Mouse (Mus musculus): ENCODE measurements at regions not wholly inside any gene's neighbourhood (a gene's known extent, or its start where the extent isn't known, plus 50 kb on each side); places are given as distances from the start of the nearest gene placed in this dataset.

DNA sequence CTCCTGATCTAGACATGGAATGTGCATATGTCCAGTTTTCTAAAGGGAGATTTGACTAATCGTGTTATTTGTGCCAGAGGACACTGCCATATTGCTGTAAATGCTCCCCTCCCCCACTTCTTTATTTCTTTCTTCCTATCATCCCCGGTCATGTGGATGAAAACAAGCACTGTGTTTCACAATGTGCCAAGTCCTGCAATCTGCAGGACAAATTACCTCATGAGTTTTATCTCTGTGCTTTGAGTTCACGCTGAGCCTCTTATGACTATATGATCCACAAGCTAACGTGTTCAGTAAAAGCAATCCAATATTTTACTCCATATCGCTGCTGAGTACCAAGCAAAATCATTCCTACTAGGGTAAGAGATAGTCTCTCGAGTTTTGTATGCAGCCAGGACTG is 232.2 kb upstream of the Dab2 start:
- TF ChIP-seq POLR2A (IDR thresholded peaks at IDR 0.05; ENCODE audit: insufficient read depth, low read length) (no peak), CTCF (IDR thresholded peaks at IDR 0.05; ENCODE audit: low read depth, low read length) (no peak), EP300 (IDR thresholded peaks at IDR 0.05; ENCODE audit: insufficient read depth, low read depth, low read length) (no peak)
